Mouse (Mus musculus) testis, adult 2 months (tissue): ENCODE results near the gene Cd69.

ENCODE experiments used
- CTCF ChIP-seq: fragments of 200-500 bp; IDR thresholded peaks from 2 replicates; pipeline ENCODE4 v1.5.1; 2012; ENCODE audit warnings: low read depth, mild to moderate bottlenecking, inconsistent platforms, low read length, moderate library complexity; ENCODE audit not compliant: control insufficient read depth, insufficient read depth, insufficient replicate concordance
- POLR2A ChIP-seq: fragments of 200-500 bp; IDR thresholded peaks from 2 replicates; pipeline ENCODE4 v1.6.1; 2012; ENCODE audit warnings: low read depth, mild to moderate bottlenecking, inconsistent platforms, low read length, moderate library complexity; ENCODE audit not compliant: control insufficient read depth

DNA sequence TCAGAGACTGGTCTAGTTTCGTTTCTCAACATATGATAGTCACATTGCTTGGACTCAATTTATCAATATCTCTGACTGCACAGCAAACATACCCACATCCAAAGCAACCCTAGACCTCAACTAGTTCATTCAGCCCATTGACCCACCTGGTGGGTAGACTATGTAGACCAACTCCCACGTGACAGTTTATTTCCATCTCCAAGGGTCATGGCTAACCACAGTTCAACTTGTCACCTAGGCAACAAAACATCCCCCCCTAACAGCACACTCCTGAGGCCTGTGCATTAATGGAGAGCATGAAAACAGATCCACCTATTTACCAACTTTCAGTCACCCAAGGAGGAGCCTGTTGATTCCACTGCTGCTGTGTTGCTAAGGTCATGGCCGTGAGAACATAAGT, 1.6 kb downstream of the Cd69 start:
- TF ChIP-seq CTCF (no peak), POLR2A (no peak)
